Mouse (Mus musculus) testis, postnatal 10 days (tissue): Measurements from ENCODE around the gene Vmn1r172.
"Not testable (repeated sequence)": the region's sequence is repeated elsewhere in the genome, so short reads cannot be mapped to it uniquely, and the experiment has no call there.

Source experiments
- DNase-seq: peaks from one replicate; pipeline ENCODE4 v3.0.0; 2021; ENCODE audit warnings: low spot score

The Vmn1r172 gene

DNA sequence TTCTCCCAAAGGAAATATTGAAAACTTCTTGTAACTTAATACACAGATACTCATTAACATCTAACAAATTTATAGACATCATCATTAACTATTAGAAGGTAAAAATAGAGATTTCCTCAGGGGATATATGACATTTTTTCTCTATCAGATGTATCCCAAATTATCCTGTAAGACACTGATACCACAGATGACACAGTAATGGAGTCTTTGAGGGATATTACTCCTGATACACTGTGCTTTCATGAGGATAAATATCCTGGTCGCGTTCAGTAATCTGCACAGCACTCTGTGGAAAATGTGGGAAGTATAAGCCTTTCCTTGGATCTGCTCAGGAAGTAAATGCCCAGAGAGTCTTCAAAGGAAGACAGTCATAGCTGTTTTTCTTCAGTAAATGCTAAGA lies at the start of gene Vmn1r172:
Gene Vmn1r172 (plus strand): TSS at position 301 of the 400 bp plus-strand sequence.
- no peak for DNase-seq

DNA sequence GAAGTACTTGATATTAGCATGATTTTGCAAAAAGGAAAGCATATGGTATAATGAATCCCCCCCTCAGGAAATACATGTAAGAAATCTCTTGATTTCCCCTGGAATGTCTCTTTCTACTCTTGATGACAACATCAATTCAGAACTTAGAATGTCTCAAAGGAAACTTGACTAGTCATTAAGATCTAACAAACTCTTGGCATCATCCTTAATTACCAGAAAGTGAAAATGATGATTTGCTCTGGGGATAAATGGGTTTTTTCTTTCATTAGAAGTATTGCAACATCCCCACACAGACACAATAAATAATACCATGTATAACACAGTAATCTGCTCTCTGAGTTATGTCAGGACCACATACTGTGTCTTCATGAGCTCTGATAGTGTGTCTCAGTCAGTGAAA lies 27.7 kb upstream of the Vmn1r172 start, which contains the start of gene Vmn1r171:
Gene Vmn1r171 (plus strand): TSS at position 301 of the 400 bp plus-strand sequence.
- DNase-seq = no peak

DNA sequence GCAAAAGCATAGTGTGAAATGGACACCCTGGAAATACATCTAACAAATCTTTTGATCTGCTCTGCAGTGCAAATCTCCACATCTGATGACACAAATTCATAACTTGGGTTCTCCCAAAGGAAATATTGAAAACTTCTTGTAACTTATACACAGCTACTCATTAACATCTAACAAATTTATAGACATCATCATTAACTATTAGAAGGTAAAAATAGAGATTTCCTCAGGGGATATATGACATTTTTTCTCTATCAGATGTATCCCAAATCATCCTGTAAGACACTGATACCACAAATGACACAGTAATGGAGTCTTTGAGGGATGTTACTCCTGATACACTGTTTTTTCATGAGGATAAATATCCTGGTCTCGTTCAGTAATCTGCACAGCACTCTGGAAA lies 42.3 kb downstream of the Vmn1r172 start, which contains the start of gene Vmn1r173:
Gene Vmn1r173 (plus strand): TSS at position 301 of the 400 bp plus-strand sequence.
- DNase-seq = not testable (repeated sequence)
